Mouse (Mus musculus): ENCODE data around the gene Hspa12b. TPM values are rescaled to one million over a fixed set of nuclear protein-coding genes. Genes with fewer than 3 reads are reported as not detected.

Hspa12b gene
- polyA plus RNA-seq, 1 experiment from 2014 or later: 0.65 TPM

DNA sequence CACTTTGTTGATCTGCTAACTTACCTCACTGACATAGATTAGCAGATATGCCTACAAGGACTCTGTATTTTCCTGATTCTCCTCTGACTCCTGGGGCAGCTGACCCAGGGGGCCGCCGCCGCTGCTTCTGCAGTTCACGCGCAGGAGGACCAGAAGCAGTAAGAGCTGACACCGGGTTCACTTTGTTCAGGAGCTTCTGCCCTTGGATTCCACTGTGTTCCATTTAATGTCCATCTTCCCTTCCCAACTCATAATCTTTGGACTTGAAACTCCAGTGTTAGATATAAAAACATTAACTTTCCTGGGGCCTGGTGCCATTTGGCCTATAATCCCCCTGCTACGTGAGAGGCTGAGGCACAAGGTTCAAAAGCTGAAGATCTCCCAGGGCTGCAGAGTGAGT lies 36.8 kb downstream of the Hspa12b start:
- WGBS (ENCODE audit: insufficient replicate concordance): 85% methylated on average over 7 of the region's 7 CpGs
- no peak overlapping the region for H3K4me3 ChIP-seq (ENCODE audit: low read depth, low read length)
- no peak overlapping the region for H3K27ac ChIP-seq (ENCODE audit: low read depth)
- H3K9ac ChIP-seq (replicated peaks): no peak overlapping the region
- no peak for TF ChIP-seq EP300 (IDR thresholded peaks at IDR 0.05; ENCODE audit: low read depth)
- TF ChIP-seq CTCF (IDR thresholded peaks at IDR 0.05; ENCODE audit: low read depth): no peak
- no peak for ATAC-seq
- peaks cover 12% of the 10 kb centered on the region for H3K4me1 ChIP-seq (ENCODE audit: insufficient read depth)
- peaks cover 4% of the 10 kb centered on the region; the same call in 1 of the 2 replicates for H3K9me3 ChIP-seq (ENCODE audit: low read length)
- no peaks in the 10 kb centered on the region for H3K36me3 ChIP-seq (replicated peaks; ENCODE audit: insufficient read depth, low read length)
- H3K4me2 ChIP-seq (ENCODE audit: low read depth, low read length): no peak overlapping the region
- 0 out of 2 replicates have a peak, but pooled peaks cover 4% of the 10 kb centered on the region for H3K27me3 ChIP-seq (ENCODE audit: insufficient read depth, low read length)
- DNase-seq: no peak

DNA sequence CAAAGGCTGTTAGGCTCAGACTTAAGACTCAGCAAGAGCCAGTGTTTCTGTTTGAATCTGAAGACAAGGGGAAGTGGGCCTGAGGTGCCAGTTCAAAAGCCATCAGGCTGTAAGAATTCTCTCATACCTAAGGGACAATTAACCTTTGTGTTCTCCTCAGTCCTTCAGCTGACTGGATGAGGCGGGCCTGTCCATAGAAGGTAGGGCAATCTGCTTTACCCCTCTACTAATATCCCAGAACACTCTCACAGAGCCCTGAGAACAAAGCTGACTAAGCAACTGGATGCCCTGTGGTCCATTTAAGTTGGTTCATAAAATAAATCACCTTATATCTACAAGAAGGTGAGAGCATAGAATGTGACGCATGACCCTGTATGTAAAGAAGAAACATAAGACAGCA lies 39.1 kb downstream of the Hspa12b start:
- Histone ChIP-seq H3K4me3 (ENCODE audit: low read depth, low read length) (no peak overlapping the region), H3K36me3 (replicated peaks; ENCODE audit: insufficient read depth, low read length) (no peaks in the 10 kb centered on the region), H3K27ac (ENCODE audit: low read depth) (no peak overlapping the region), H3K9me3 (ENCODE audit: low read length) (peaks cover 4% of the 10 kb centered on the region; the same call in 1 of the 2 replicates), H3K27me3 (ENCODE audit: insufficient read depth, low read length) (peaks cover 21% of the 10 kb centered on the region), H3K9ac (replicated peaks) (no peak overlapping the region), H3K4me2 (ENCODE audit: low read depth, low read length) (no peak overlapping the region), H3K4me1 (ENCODE audit: insufficient read depth) (peaks cover 5% of the 10 kb centered on the region)
- TF ChIP-seq CTCF (IDR thresholded peaks at IDR 0.05; ENCODE audit: low read depth) (no peak), EP300 (IDR thresholded peaks at IDR 0.05; ENCODE audit: low read depth) (no peak)
- DNase-seq: no peak
- no peak for ATAC-seq
- WGBS (ENCODE audit: insufficient replicate concordance): 83% methylated on average over 2 of the region's 2 CpGs

DNA sequence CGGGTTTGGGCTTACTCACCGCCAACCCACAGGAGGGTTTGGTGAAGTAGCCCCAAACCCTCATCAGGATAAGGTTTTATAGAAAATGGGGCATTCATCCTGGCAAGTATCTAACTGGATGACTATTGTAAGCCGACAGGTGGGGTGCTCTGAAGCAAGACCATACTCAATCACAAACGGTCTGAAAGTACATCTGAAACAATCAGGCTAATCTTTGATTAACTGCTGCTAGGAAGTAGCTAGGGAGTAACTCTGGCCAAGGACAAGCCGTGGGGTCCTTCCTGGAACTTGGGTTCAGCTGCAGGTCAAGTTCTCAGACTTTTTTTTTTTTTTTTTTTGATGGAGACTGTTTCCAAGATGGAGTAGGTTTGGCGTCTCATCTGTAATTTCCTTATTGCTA lies 40.9 kb downstream of the Hspa12b start:
- TF ChIP-seq EP300 (IDR thresholded peaks at IDR 0.05; ENCODE audit: low read depth) (no peak), CTCF (IDR thresholded peaks at IDR 0.05; ENCODE audit: low read depth) (no peak)
- Histone ChIP-seq H3K27ac (ENCODE audit: low read depth) (no peak overlapping the region), H3K4me1 (ENCODE audit: insufficient read depth) (peaks cover 10% of the 10 kb centered on the region), H3K36me3 (replicated peaks; ENCODE audit: insufficient read depth, low read length) (no peaks in the 10 kb centered on the region), H3K4me2 (ENCODE audit: low read depth, low read length) (no peak overlapping the region), H3K9me3 (ENCODE audit: low read length) (peaks cover 4% of the 10 kb centered on the region; the same call in 1 of the 2 replicates), H3K27me3 (ENCODE audit: insufficient read depth, low read length) (peaks cover 39% of the 10 kb centered on the region), H3K9ac (replicated peaks) (no peak overlapping the region), H3K4me3 (ENCODE audit: low read depth, low read length) (no peak overlapping the region)
- WGBS (ENCODE audit: insufficient replicate concordance): 67% methylated on average over 6 of the region's 6 CpGs
- DNase-seq: no peak
- no peak for ATAC-seq

DNA sequence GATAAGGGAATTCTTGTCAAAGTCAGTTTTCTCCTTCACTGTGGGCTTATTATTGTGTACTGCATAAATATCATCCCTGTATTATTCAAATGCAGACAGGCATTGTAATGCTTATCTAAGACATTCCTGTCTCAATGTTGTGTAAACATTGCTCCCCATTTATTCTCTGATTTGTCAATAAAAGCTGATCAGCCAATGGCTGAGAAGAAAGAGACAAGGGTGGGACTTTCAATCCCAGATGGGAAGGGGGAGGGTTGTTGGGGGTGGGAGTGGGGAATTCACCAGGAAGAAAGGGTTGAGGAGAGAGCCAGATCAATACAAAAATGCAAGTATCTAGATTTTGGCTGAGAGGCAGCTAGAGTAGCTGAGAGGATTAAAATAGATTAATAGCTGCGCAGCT lies 41.8 kb downstream of the Hspa12b start:
- peaks cover 4% of the 10 kb centered on the region; the same call in 1 of the 2 replicates for H3K9me3 ChIP-seq (ENCODE audit: low read length)
- H3K4me3 ChIP-seq (ENCODE audit: low read depth, low read length): no peak overlapping the region
- H3K4me1 ChIP-seq (ENCODE audit: insufficient read depth): peaks cover 10% of the 10 kb centered on the region
- no peak overlapping the region for H3K9ac ChIP-seq (replicated peaks)
- H3K27me3 ChIP-seq (ENCODE audit: insufficient read depth, low read length): peaks cover 49% of the 10 kb centered on the region
- TF ChIP-seq EP300 (IDR thresholded peaks at IDR 0.05; ENCODE audit: low read depth): no peak
- TF ChIP-seq CTCF (IDR thresholded peaks at IDR 0.05; ENCODE audit: low read depth): no peak
- DNase-seq (no peak), ATAC-seq (no peak)
- WGBS (ENCODE audit: insufficient replicate concordance): 79% methylated on average over 1 of the region's 1 CpGs
- no peaks in the 10 kb centered on the region for H3K36me3 ChIP-seq (replicated peaks; ENCODE audit: insufficient read depth, low read length)
- no peak overlapping the region for H3K4me2 ChIP-seq (ENCODE audit: low read depth, low read length)
- no peak overlapping the region for H3K27ac ChIP-seq (ENCODE audit: low read depth)

DNA sequence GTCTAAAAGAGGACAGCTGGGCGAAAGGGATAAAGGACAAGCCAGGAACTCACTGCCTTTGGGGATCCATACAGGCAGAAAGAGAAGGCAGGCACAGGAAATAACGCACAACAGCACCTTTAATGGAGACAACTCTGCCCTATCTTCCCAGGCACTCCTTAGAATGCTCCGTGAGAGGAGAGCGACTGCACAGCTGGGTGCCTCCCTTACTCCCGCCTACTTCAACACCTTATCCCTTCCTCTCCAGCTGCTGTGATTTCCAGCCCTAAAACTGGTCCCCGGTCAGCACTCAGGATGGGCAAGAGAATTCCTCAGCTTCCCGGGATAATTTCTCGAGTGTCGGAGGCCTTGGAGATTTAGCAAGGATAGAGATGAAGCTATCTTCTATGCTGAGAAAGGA lies 43.9 kb downstream of the Hspa12b start:
- Histone ChIP-seq H3K27ac (ENCODE audit: low read depth) (no peak overlapping the region), H3K4me3 (ENCODE audit: low read depth, low read length) (peak overlapping the region; percentile 17), H3K36me3 (replicated peaks; ENCODE audit: insufficient read depth, low read length) (no peaks in the 10 kb centered on the region), H3K9ac (replicated peaks) (no peak overlapping the region), H3K27me3 (ENCODE audit: insufficient read depth, low read length) (peaks cover 49% of the 10 kb centered on the region), H3K9me3 (ENCODE audit: low read length) (peaks cover 4% of the 10 kb centered on the region; the same call in 1 of the 2 replicates), H3K4me2 (ENCODE audit: low read depth, low read length) (peak overlapping the region; percentile 61), H3K4me1 (ENCODE audit: insufficient read depth) (peaks cover 27% of the 10 kb centered on the region)
- DNase-seq: no peak
- ATAC-seq: no peak
- 26% methylated on average over 9 of the region's 9 CpGs for WGBS (ENCODE audit: insufficient replicate concordance)
- TF ChIP-seq CTCF (IDR thresholded peaks at IDR 0.05; ENCODE audit: low read depth) (no peak), EP300 (IDR thresholded peaks at IDR 0.05; ENCODE audit: low read depth) (no peak)

DNA sequence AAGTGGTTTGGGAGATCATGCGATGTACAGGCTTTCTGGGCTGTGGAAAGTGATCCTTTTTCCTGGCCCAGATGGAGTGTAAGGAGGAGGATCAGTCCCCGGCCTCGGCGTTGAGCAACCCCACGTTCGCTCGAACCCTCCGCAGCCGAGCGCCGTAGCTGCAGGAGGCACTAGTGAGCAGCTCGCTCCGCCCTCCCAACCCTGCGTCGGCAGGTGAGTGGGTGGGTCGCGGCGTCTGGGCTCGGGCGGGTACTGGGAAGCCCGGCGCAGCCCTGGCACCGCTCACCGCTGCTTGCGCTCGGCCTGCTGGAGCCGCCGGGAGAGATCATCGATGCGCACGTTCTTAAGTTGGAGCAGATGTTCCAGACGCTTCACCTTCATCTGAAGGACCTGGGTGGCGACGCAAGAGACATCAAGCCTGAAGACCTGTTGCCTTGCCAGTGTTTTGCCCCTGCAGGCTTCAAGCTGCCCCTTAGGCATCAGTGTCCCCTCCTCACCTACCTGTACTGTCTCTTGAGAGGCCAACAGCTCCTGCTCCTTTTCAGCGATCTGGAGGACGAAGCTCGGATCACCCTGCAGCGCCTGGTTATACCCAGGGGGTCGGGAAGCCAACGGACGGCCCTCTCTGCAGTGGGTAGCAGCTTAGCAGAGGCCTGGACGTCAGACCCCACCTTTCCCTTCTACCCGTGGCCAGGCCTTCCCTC lies 44.5 kb downstream of the Hspa12b start:
- Histone ChIP-seq H3K4me1 (ENCODE audit: insufficient read depth) (peaks cover 33% of the 10 kb centered on the region), H3K9me3 (ENCODE audit: low read length) (peaks cover 4% of the 10 kb centered on the region; the same call in 1 of the 2 replicates), H3K9ac (replicated peaks) (no peak overlapping the region), H3K27me3 (ENCODE audit: insufficient read depth, low read length) (peaks cover 49% of the 10 kb centered on the region), H3K27ac (ENCODE audit: low read depth) (no peak overlapping the region), H3K36me3 (replicated peaks; ENCODE audit: insufficient read depth, low read length) (no peaks in the 10 kb centered on the region), H3K4me3 (ENCODE audit: low read depth, low read length) (peak overlapping the region; percentile 17), H3K4me2 (ENCODE audit: low read depth, low read length) (peak overlapping the region; percentile 61)
- 10% methylated on average over 43 of the region's 43 CpGs for WGBS (ENCODE audit: insufficient replicate concordance)
- TF ChIP-seq EP300 (IDR thresholded peaks at IDR 0.05; ENCODE audit: low read depth): no peak
- no peak for TF ChIP-seq CTCF (IDR thresholded peaks at IDR 0.05; ENCODE audit: low read depth)
- ATAC-seq (no peak), DNase-seq (no peak)

Measured in liver, postnatal 0 days (tissue).